Mouse (Mus musculus): ENCODE results near the gene Ptpn6.
A peak's percentile ranks its signal among the peaks of the same experiment; 100 is the strongest.

Ptpn6 gene

DNA sequence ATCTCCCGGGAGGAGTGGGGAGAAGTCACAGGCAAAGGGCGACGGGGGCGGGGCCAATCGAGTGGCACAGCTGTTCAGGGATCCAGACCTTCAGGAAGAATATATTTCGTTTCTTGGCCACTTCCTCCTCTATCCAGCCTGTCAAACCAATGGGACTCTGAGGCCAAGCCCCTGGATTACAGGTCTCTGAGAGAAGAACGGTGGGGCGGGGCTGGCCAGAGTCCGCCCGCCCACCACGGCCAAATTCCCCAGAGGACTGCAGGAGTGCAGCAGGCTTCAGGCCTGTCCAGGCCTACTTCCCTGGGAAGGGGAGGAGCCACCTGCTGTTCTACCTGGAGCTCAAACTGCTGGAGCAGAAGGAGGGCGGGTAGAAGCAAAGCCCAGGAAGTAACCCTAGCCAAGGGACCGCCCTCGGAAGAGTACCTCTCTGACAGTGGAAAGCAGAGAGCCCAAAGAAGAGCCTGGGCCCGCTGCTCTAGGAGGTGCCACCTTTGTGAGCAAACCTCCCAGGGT, at the start of gene Ptpn6:
Gene Ptpn6, minus strand, starts transcription at position 204 of the 513 bp plus-strand sequence.
- peak; percentile 55 for DNase-seq

DNA sequence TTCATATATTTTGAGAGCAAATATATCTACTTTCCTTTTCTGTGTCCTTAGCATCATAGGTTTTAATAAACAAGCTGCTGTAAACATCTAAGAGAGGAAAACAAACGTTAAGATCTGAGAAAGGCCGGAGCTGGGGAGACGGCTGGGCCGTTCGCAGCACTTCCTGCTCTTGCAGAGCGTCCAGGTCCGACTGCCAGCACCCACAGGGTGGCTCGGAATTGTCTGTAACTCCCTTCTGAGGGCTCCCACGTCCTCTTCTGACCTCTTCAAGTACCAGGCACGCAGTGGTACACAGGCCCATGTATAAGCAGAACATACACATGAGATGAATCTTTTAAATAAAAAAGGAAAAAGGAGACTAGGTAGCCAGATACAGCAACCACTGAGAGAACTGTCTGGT, 49.2 kb upstream of the Ptpn6 start:
- no peak for DNase-seq

DNA sequence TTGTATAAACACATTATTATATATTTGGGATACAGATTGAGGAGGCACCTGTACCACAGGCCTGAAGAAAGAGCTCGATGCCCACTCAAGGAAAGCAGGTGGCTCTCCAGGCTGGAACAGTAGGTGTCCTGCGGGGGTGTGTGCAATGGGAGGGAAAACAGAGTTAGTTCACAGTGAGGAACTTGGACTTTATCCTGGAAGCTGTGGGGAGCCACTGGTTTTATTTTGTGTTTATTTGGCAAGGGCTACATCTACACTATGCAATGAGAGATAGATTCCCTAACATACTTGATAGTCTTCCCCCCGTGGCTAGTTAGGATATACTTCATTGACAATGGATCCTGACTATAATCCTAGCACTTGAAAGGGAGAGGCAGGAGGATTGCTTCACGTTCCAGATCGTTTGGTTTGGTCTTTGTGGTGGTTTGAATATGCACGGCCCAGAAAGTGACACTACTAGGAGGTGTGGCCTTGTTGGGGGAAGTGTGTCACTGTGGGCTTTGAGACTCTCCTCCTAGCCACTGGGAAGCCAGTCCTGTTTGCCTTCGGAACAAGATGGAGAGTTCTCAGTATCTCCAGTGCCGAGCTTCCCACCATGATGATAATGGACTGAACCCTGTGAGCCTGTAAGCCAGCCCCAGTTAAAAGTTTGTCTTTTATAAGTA, 48.4 kb upstream of the Ptpn6 start:
- peak; percentile 95 for DNase-seq

DNA sequence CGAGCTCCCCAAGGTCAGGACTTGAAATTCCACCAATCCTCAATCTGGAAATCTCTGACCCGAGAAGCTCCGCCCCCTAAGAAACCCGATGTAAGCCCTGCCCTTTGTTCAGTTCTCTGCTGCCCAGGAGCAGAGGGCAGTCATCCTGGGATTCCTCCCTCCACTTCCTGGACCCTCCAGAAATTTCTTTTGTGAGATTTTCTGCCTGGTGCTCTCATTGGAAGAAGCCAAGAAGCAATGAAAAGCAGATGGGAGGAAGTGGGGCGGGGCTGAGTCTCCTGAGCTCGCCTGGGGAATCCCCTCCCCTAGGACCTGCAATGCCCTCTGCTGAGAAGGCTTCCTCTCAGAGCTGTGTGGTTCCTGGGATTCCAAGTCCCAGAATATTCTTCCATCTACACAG, 43.9 kb upstream of the Ptpn6 start:
- no peak for DNase-seq

DNA sequence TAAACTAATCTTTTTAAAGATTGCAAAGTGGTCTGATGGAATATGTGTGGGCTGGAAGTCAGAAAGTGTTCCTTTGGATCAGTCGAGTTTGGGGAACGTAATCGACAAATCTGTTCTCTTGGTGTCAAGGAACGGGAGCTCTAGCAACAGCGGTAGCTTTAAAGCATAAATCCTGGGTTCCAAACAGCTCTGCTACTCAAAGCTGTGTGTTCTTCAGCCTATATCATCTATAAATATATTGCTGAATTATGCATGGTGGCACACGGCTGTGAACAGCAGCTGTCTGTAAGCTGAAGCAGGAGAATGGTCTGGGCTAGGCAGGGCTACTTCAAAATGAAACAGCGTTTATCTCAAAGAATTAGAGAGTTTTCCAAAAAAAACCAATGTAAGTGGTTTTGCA, 42.4 kb upstream of the Ptpn6 start:
- DNase-seq = no peak

DNA sequence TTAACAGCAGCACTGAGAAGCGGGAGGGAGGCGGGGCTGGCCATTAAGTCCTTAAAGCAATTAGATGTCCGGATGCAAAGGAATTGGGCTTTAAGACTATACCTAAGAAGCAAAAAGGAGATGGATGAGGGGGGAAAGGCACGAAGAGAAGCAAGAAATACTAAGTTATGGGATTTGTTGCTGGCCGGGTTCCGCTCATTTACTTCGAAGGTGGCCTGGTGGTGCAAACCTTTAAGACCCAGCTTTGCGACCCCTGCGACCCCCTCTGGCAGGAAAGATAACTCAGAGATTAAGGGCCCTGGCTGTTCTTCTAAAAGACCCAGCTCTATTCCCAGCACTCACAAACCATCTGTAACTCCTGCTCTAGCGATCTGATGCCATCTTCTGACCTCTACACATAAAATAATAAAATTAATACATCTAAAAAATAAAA, 41.5 kb upstream of the Ptpn6 start:
- DNase-seq = no peak

DNA sequence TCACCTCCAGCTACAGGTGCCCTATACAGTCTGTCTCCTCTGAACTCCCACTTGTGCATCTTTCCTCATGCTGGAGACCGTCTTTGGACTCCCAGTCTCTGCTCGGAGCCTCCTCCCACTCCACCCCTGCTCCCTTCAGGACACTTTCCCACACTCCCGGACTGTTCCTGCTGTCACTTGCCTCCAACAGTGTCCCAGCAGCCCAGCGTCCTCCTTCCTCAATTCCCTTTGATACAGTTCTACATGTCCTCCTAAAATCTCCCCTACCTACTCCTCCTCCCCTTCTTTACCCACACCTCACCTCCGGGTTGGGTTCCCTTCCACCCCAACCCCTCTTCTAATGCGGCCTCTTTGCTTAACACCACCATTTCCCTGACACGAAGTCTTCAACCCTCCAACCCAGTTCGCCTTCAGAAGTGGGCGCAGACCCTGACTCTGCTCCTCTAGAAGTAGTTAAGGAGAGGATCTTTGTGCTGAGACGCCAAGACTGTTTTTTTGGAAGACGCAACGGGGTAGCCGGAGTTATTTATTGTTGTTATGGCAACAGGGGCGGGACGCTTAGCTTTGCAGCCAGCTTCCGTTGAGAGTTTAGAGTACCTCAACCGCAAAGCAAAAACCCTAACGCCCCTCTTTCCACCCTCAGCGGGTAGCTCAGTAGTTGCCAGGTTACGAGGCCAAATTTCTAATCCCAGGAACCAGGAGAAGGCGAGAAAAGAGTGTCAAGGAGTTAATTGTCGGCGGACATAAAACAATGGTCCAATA, 40.9 kb upstream of the Ptpn6 start, which contains the start of gene Lrrc23:
Gene Lrrc23, minus strand, starts transcription at position 506 of the 762 bp plus-strand sequence.
- no peak for DNase-seq

DNA sequence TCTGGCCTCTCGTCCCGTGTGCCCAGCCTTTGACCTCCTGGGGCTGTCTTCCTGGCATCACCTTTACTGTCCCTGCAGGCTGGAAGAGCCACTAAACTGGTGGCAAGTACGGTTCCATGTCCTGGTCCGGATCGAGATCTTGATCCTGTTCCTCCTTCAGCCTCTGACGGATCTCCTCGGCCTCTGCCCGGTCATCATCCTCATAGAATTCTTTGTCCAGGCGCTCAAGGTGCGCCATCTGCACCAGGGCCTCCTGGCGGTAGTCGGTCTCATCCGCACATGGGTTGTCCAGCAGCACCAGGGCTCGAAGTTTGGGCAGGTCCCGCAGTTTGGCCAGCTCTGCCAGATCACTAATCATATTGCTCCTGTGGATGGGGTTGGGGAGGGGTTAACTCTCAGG, 32.0 kb upstream of the Ptpn6 start:
- DNase-seq = no peak

DNA sequence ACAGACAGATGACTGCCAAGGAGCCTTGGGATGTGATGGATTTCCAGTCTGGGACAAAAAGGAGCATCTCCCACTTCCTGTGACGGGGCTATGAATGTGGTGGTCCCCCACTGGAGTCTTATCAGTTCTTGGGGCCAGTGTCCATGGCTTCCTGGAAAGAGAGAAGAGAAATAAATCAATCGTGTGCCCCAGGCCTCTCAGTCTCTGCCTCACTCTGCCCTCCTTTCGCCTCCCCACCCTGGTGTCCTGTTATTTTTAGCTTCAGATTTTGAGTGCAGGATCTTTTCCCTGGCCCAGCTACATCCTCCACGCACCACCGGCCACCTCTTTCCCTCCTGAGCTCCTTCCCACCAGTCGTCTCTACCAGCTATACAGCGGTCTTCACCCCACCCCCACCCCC, 31.5 kb upstream of the Ptpn6 start:
- DNase-seq = no peak

DNA sequence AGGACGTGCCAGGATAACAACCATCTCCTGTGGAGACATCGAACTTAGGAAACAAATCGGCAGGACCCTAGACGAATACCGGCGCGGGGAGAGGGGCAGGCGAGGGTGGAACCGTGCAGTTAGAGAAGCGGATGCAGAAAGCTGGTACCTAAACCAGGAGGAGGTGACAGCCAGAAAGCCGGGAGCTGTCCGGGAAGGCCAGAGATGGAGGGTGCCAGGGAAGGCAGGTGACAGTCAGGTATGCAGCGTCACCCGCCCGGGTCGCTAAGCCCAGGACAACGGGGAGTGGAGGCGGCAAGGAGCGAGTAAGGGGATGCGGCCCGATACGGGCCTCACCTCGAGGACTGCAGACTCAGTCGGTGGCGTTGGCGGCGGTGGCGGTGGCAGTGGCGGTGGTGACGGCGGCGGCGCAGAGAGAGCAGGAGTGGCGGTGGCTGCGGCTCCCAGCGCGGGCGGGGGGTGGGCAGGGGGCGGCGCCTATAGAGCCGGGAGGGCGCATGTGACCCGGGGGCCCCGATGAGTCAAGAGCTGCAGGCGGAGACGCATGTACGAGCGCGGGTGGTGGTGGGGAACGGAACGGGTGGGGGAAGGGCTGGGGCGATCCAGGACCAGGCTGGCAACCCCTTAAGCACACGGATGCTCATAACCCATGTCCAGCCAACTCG, 30.7 kb upstream of the Ptpn6 start, which contains the start of gene Eno2:
Gene Eno2, minus strand, starts transcription at position 573 of the 665 bp plus-strand sequence.
- DNase-seq = peak; percentile 79

DNA sequence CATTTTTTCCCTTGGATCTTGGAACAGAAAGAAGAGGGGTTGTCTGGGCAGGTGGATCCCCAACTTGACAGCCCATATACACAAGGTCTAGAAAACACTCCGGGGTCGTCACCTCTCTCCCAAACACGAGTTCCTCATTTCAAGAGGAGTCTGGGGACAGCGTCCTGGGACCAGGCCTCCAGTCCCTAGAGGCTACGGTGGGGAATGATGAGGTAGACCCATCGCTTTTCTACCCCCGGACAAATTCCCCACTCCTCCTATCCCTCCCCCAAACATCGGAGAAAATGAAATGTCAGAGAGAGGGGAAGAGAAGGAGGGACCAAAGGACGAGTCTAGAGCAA, 30.2 kb upstream of the Ptpn6 start:
- no peak for DNase-seq

DNA sequence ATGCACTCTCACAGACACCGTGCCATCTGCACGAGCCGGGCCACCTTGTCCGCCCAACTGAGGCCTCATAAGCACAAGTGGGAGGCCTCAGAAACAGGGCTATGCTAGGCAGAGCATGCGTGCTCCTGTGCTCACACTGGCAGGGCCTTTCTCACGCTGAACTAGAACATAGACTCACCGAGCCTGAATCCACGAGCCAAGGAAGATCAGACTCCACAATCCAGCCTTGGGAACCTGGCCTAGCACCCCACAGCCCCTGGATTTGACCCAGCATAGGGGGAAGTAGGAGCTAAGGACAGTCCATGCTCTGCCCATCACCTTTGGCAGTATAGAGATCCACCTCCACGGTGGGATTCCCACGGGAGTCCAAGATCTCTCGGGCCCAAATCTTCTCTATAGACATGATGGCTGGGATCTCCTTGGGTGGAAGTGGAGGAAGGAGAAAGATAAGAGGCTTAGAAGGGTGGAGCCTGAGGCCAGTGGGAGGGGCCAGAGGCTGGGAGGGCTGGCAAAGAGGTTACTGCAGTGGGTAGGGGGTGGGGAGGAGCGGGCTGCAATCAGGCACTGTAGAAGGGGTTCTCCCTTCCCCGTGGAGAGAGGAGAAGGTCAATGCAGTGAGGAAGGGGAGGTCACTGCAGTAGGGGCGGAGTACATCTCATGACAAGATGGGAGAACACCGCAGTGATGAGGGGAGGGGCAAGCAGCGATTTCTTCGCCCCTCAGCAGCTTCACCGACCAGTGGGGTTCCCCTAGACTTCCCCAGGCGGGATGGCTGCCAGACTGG, 29.6 kb upstream of the Ptpn6 start:
- peak; percentile 82 for DNase-seq

DNA sequence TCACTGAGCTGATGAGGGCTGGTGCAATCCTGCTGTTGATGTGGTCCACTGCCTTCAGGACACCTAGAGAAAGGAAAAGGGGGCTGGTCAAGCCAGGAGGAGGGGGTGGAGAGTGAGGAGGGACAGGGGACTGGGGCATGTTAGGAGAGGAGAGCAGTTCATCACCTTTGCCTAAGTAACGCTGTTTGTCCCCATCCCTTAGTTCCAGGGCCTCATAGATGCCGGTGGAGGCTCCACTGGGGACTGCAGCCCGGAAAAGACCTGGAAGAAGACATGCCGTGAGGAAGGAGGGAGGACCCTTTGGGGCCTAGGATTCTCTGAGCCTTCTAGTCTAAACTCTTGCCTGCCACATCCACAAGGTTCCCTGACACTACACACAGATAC, 29.0 kb upstream of the Ptpn6 start:
- no peak for DNase-seq

DNA sequence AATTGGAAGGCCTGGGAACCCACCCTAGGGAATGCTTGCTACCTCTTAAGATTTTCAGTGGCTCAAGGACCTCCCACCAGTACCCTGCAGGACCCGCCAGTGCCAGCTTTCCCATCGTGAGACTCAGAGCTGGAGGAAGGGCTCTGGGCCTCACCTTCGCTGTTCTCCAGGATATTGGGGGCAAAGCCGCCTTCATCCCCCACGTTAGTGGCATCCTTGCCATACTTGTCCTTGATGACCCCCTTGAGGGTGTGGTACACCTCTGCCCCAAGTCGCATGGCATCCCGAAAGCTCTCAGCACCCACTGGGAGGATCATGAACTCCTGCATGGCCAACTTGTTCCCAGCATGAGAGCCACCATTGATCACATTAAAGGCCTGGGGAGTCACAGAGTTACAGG, 27.4 kb upstream of the Ptpn6 start:
- DNase-seq = no peak

DNA sequence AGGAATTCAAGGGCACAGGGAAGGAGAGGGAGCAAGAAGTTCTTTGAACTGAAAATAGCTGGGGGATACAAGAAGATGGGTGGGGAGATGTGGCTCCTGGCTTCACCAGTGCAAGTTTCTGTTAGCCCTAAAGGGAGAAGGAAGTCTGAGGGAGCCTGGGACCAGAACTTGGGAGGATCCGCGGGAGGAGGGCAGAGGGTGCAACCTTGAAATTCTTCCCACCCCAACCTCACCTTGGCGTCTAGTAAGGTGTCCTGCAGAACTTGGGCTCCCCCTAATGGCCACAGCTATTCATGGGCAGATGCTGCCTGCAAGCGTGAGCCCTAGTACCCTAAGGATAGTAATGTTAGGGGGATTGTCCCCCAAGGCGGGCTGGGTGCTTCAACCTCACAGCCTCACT, 20.7 kb upstream of the Ptpn6 start:
- DNase-seq = peak; percentile 90

DNA sequence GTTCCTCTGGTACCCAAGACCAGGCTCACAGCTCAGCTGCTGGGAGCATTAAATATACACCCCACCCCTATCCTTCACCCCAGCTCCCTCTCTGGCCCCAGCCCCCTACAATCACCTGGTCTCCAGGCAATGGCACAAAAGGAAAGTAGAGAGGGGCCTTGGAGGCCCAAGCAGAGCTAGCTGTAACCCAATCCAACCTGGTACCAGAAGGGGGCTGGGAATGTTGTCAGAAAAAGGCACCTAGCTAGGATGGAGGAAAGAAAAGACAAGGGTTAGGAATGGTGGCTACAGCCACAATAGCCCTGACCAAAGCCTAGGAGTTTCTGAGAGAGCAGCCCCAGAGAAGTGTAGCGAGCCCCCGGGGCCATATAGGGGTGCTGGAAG, 20.3 kb upstream of the Ptpn6 start:
- peak; percentile 52 for DNase-seq

DNA sequence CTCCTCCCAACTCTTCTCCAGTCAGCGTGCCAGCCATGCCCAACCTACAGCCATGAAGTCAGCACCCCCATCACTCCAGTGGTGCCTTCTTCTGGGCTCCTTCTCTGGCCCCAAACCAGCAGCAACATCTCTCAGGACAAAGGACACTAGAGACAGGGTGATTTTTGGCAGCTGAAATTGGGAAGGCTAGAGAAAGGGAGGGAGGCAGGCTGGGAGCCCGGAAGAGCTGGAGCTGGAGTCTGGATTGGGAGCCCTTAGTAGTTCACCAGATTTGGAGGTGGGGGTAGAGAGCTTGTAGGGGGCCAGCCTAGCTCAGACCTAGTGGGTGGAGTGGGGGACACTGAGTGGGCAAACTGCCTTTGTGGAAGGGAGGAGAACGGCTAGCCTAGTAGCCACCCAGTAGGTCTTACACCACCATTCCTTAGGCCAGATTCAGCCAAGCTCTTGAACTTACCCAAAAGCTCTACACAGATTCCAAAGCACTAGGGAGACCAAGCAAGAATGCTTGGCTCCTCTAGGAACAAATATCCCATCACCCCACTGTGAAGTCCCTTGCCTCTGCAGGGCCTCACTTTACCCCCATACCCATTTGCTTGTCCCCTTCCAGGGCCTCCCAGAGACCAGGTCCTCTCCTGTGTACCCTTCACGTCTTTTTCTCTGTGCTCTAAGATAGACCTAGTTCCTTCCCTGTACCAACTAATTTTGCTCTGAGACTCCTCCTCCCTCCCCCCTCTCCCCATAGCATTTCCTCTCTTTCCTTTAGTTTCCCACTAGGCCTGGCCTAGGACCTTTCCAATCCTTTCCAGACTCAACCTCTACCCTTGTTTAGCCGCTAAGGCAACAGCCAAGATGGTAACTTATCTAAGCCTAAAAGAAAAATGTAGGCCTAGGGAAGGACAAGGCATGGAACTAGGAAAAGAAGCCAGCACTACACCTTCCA, 19.7 kb upstream of the Ptpn6 start:
- DNase-seq = peak; percentile 87

DNA sequence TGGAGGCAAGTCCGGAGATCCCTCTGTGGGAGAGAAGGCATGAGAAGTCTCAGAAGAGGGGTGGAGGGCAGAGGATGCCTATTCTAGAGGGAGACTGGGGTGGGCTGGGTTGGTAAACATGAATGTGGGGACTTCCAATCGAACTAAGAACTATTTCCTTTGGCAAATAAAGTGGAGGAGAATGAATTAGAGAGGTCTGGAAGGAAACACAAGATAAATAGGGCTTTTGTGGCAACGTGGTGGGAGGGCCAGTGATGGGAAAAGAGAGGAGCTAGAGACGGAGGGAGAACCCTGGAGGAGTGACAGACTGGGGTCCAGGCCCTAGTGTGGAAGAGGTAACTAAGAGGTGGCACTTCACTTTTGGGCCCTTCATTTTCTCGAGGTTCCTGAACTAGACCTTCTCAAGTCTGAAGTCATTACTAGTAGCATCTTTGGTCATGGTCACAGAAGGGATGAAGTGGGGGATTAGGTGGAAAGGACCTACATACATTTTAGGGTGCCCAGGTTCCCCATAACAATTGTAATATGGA, 18.9 kb upstream of the Ptpn6 start:
- no peak for DNase-seq

DNA sequence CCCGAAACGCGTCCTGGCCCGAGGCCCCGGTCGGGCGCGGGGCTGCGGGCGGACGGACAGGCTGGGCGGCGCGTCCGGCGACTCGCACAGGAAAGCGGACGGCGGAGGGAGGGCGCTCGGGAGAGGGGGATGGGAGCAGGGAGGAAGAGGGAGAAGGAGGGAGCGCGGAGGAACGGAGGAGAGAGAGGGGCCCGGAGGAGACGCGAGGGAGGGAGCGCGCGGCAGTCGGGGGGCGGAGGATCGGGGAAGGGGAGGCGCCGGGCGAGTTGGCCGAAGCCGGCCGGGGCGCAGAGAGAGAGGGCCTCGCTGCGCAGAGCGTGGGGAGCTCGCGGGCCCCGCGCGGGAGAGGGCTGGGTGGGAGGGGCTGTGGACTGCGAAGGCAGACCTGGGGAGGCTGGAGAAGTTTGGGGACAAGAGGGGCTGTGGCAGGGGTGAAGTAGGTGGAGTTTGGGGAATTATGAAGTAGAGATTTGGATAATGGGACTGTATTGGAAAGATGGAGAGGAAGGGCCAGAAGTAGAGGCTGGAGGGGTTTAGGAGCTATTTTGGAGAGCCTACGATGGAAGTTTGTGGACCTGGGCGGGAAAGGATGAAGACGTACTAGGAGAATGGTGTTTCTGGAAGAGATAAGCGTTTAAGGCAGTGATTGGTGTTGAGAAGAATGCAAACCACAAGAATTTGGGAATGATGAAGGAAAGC, 18.3 kb upstream of the Ptpn6 start:
- DNase-seq = peak; percentile 85

DNA sequence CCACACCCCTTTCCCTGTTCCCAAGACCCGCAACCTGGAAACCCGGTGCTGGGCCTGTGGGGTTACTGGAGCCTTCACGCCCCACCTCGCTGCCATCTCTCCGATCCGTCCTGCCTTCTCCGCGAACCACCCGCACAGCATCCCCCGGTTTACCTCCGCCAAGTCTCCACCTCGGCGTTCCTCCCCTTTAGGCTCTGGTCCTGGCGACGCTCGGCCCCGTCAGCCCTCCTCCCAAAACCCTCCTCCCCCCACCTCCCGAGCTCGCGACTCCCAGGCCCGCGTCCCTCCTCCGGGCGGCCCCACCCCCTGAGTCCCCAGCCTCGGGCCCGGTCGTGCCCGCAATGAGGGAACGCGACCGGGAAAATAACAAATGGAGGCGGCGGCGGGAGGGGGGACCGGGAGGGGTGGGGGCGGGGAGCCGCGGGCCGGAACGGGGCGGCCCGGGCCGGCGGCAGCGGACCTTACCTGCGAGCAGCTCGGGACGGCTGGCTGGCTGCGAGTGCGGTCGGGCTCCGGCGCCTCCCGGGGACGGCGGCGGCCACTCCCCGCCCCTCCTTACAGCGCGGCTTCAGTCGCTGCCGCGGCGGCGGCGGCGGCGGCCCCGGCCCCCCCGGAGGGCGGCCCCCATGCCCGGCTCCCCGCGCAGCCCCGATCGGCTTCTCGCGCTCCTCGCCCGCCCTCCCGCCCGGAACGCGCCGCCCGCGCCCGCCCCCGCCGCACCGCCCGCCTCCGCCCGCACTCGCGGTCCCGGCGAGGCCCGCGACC, 17.5 kb upstream of the Ptpn6 start, which contains the start of the genes Gm45234 and Atn1:
Gene Gm45234, minus strand, starts transcription at position 191 of the 765 bp plus-strand sequence.
Gene Atn1, minus strand, starts transcription at position 694 of the 765 bp plus-strand sequence.
- DNase-seq = peak; percentile 74

Measured in cerebellum, adult 9-10 months (tissue).